Mouse (Mus musculus): Measurements from ENCODE around the gene Gm13539.
"Not testable (repeated sequence)": the region's sequence is repeated elsewhere in the genome, so short reads cannot be mapped to it uniquely, and the experiment has no call there.

Gene Gm13539

DNA sequence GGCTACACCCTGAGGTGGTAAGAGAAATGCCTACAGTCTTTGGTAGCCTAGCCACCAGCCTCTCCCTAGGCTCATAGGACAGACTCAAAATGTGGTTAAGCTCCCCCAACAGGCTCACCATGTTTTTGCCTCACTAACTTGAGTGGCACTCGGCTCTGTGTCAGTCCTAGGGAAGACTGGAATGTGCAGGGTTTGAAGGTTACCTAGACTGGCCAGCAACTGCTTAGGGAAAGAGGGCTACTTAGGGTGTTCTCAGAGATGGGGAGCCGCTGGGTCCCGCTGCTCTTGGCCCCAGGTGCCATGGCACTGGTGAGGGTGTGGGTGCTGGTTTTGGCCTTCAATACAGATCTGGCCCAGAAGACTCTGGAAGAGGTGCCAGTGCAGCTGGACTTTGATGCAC lies at the start of gene Gm13539:
TSS of gene Gm13539 (plus strand) at position 301 of the 400 bp plus-strand sequence.
- ATAC-seq (ENCODE audit: low TSS enrichment), result no peak

DNA sequence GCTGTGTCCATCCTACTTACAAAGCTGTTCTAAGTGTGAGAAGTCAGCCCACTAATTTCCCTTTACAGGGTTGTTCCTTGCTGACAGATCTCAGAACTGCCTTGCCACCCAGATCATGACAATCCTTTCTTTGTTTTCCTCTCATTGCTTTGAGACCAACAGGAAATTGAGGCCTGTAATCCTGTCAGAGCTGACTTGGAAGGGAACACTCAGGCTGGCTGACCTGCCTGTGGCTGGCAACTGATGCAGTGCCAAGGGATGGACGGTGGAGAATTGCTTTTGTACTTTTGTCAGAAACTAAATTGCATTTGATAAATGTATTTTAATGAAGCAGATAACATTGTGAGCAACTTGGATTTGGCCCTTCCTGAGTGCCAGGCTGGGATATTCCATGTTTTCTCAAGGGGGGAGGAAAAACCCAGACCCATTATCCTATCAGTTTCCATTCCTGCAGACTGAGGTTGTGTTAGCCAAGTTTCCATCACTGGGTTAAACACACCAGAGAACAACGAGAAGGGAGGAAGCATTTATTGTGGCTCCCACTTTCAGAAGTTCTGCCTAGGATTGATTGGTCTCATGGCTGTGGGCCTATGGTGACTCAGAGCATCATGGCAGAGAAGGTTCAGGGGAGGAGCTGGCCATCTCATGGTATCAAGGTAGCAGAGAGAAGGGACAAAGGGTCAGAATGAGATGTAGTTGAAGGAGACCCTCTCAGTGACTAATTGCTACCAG lies 48.7 kb upstream of the Gm13539 start:
- no peak for ATAC-seq (ENCODE audit: low TSS enrichment)

DNA sequence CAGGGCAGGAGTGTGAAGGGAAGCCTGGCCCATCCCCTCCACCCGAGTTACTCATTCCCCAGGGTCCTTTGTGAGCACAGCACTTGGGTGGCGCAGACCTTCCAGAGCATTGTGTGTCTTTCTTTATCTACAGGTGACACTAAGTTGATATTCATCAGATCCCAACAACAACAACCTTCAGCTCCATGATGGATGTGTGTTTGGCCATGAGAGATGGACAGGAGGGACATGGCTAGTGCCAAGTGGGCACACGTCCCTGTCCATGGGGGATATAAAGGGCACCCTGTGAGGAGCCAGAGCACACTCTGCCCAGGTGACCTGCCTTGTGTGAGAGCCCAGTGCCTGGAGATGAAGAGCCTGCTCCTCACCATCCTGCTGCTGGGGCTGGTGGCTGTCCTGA lies 45.3 kb upstream of the Gm13539 start, which contains the start of gene Obp2b:
TSS of gene Obp2b (plus strand) at position 301 of the 400 bp plus-strand sequence.
- not testable (repeated sequence) for ATAC-seq (ENCODE audit: low TSS enrichment)

DNA sequence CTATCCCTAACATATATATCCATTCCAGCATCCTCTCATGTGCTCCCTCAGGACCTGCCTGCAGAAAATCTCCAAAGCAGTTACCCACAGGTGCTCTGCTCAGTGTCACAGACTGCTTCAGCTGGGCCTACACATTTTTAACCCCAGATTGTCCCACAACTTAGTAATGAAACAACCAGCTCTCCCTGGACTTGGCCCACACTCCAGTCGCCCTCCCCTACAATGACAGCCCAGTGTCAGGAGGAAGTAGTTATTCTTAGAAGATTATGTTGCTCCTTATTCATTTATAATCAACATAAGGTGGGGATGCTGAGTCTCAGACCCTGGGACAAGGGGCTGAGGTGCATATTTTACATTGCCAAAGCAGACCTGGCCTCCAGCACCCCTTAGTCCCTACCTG lies 40.4 kb upstream of the Gm13539 start:
- no peak for ATAC-seq (ENCODE audit: low TSS enrichment)

DNA sequence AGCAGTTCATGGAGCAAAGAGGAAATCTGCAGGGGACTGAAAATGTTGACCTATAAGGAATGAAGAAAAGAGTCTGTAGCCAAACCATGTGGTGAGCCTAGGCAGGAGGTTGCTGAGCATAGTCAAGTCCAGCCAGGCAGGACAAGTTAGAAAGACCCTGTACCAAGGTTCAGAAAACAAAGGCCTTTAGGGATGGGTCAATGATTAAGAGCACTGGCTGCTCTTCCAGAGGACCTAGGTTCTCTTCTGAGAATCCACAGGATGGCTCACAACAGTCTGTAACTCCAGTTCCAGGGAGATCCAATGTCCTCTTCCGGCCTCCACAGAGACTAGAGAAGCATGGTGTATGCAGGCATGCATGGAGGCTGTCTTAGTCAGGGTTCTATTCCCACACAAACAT lies 27.9 kb upstream of the Gm13539 start:
- ATAC-seq (ENCODE audit: low TSS enrichment), result no peak

DNA sequence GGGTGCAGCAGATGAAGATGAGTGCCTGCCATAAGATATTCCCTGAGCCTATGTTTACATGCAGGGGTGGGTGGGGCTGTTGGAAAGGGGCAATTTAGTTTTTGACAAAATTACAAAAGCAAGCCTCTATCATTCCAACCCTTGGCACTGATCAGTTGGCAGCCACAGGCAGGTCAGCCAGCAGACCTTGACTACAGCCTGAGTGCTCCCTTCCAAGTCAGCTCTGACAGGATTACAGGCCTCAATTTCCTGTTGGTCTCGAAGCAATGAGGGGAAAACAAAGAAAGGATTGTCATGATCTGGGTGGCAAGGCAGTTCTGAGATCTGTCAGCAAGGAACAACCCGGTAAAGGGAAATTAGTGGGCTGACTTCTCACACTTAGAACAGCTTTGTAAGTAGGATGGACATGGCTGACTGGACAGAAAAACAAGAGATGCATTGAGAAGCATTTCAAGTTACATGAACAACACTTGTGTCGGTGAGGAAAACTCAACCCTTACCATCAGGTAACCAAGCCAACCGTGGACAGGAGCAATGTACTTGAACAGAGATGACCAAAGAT lies 23.9 kb upstream of the Gm13539 start:
- ATAC-seq (ENCODE audit: low TSS enrichment), result no peak

DNA sequence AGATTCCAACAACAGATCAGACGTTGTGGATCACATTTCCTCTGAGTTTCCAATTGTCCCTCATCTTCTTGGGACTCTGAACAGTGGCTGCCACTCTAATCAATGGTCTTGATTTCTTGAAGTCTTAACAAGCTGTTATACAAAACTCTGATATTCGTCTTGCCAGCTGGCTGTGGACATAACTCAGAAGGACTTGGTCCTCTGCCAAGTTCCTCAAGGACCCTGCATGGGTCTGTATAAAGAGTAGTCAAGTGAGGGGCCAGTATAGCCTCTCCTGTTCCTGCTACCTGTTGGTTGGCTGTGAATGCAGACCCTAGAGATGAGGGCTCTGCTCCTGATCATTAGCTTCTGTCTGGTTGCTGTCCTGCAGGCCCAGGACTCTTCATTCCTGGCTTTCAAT lies 16.8 kb upstream of the Gm13539 start, which contains the start of gene Lcn3:
TSS of gene Lcn3 (plus strand) at position 301 of the 400 bp plus-strand sequence.
- no peak for ATAC-seq (ENCODE audit: low TSS enrichment)

DNA sequence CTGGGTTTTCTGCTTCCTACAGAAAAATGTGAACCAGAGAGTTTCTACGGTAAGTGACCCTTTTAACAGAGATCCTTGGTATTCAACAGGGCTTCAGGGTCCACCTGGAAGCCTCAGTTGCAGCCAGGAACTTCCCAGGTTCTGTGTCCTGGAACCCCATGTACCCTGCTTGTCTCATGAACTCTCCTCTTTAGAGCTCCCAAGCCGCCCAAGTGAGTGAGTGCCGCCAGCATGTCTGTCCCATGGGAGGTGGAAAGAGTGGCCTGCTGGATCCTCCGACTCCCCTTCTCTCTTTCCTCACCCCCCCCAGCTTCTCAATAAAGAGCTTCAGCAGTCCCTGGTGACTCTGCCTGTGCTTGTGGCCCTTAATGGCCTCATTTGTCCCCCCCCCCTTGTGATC lies 14.3 kb upstream of the Gm13539 start:
- ATAC-seq (ENCODE audit: low TSS enrichment), result no peak

DNA sequence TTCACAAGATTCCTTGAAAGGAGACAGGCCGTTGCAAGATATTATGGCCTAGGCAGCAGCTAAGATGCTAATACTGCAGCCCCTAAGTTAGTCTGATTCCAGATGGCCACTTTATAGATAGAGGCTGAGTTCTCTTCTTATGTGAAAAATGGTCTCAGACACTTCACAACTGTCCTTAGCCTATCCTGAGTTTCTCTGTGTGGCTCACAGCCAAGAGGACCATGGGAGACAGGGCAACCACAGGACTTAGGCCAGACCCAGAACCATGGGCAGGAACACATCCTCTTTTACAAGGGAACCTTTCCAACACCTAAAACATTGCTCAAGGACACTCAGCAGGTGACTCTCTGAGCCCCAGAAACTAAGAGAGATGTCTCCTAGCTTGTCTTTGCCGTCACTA lies 8.6 kb upstream of the Gm13539 start:
- no peak for ATAC-seq (ENCODE audit: low TSS enrichment)

DNA sequence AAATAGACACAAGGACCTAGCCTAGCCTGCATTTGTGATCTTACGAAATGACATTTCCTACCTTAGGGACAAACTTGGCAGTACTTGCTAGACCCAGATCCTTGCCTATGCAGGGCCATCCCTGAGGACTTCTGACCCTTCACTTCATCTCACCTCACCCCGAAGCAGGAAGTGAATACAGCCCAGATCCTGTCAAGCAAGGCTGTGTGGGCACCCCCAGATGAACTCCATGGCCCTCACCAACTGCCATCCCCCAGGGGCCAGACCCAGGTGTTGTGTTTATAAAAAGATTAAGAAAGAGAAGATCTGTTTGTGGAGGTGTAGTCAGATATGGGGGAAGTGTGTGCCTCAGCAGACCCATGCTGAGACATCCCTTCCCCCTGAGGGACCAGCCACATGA lies 7.4 kb upstream of the Gm13539 start:
- ATAC-seq (ENCODE audit: low TSS enrichment), result no peak

DNA sequence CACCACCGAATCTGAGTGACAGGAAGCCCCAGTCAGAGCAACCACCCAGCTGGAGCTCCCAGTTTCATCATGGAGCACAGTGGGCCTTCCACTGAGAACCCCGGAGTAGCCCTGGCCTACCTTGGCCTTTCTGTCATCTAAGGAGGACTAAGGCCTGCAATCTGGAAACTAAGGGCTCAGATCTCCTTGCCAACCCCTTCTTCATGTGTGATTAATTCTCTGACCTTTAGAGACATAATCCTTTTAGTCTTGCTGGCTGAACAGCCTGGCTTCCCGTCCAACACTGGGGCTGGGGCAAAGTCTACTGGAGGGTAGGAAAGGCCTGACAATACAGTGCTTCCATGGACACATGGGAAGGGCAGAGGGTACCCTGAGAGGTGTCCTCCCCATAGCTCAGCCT lies 6.1 kb upstream of the Gm13539 start:
- ATAC-seq (ENCODE audit: low TSS enrichment), result no peak

DNA sequence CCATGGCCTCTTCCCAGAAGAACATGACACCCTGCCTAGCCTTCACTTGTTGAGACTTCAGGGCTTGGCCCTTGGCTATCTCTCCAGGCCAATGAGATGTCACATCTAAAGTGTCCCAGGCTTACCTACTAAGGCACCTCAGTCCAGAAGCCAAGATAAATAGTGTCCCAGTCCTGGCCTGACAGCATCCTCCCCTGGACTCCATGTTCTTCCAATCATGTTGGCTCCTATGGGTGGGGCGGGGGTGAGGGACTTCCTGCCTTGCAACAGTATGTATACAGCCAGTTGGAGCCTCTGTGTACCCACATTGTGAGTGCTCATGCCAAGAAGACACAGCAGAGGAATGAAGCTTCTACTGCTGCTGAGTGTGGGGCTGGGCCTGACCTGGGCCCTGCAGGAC lies 5.3 kb upstream of the Gm13539 start, which contains the start of gene Lcn11:
TSS of gene Lcn11 (plus strand) at position 301 of the 400 bp plus-strand sequence.
- ATAC-seq (ENCODE audit: low TSS enrichment), result no peak

DNA sequence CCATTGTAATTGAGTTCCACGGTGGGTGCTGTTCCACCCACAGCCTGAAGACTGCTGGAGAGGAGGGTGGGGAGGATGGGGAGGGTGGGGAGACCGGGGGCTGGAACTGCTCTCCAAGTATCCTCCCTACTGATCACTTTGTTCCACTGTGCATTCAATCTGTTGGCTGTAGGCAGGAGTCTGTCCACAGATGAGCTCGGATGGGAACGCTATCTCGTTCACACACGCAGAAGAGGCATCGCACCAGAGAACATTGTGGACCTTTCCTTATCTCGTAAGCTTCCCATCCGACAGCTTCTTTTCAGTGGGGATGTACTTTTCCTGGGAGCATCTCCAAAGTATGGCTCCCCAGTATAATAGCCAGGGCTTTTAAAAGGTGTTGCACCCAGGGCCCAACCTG lies 3.0 kb upstream of the Gm13539 start:
- ATAC-seq (ENCODE audit: low TSS enrichment), result no peak

DNA sequence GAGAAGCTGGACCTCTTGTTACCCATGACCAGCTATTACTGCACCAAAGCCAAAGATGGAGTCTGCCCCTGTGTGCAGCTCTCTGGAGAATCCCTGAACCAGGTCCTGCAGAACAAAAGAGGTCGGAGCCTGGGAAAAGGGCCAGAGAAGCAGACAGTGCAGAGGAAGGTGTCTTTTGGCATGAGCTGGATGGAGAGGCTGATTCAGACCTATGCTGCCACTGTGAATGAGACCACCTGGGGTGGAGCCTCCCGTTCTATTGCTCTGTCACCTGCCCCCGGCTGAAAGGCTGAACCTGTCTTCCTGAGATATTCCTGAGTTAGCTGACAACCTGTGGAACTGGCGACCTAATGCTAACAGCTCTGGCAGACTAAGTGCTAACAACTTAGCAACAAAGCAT lies 1.1 kb upstream of the Gm13539 start:
- no peak for ATAC-seq (ENCODE audit: low TSS enrichment)

DNA sequence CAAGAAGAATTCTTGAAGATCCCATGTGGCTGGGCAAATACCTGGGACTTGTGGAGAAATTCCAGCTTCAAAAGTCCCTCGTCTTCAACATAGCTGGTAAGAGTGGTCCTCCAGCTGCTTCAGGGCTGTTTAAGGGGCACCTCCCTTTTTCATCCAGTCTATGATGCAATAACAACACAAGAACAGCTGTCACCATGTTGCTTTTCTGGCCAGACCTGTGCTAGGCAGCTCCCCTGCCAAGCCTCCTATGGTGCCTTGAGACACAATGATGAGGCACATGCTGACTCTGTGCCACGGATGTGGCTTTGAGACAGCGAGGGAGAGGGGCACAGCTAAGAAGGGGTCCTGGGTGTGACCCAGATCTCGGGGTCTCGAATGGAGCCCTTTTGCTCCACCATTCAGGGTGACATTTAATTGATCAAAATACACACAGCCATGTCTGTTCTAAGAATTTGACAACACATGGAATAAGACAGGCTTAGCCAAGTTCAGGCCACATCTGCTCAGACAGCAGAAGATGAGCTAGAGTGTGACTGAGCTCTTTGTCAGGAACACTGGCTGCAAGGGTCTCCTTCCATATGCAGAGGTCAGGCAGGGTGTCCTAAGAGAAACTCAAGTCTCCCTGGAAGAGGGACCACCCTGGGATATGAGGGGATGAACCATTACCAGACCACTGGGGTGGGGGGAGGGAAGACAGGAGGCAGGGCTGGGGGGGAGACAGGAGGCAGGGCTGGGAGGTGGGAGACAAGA lies 3.7 kb downstream of the Gm13539 start:
- ATAC-seq (ENCODE audit: low TSS enrichment), result no peak

DNA sequence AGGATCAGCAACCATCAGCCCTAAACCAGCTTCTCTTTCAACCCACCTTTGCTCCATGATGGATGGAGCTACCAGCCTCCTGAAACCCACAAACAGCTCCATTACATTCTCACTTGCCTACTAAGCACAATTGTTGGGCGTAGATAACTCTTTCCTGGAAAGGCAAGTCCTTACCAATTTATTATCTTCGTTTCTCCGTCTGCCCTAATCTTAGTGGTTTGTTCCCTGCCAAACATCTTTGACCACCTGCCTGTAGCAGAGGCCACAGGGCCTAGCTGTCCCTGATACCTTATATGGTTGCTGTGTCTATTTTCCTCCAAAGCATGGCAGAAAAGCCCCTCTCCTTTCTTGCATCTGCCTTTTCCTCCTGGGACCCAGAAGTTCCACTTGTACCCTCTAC lies 7.0 kb downstream of the Gm13539 start:
- ATAC-seq (ENCODE audit: low TSS enrichment), result no peak

DNA sequence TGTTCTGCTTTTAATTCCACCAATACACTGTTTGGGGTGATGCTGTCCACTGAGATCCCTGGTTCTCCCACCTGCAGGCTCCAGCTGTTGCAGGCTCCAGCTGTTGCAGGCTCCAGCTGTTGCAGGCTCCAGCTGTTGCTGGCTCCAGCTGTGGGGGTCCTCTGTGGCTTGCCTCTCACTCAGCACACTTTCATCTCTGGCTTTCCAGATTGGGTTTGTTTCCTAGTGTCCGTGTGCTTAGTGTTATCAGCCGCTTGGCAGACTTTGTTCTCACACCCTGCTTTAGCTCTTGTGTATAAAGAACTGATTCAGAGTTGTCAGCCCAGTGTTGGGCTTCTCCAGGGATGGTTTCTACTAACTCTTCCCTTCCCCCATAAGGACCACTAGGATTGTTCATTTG lies 15.6 kb downstream of the Gm13539 start:
- ATAC-seq (ENCODE audit: low TSS enrichment), result no peak

DNA sequence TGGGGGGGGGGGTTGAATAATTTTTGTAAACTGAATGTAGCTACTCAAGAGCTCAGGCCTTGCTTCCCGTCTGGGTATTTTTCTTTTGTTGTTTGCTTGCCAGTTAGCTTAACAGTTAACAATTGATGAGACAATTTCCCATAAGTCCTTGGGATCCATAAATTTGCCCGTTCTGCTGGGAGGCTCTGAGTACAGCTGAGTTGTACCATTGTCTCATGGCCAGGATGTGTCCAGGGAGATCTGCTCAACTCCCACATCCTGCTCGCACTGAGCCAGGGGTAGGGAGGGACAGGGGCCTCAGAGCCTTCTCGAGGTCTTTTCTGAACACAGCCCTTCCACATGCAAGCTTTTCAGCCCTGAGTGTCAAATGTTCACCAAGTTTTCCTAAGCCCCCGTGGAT lies 16.0 kb downstream of the Gm13539 start:
- no peak for ATAC-seq (ENCODE audit: low TSS enrichment)

DNA sequence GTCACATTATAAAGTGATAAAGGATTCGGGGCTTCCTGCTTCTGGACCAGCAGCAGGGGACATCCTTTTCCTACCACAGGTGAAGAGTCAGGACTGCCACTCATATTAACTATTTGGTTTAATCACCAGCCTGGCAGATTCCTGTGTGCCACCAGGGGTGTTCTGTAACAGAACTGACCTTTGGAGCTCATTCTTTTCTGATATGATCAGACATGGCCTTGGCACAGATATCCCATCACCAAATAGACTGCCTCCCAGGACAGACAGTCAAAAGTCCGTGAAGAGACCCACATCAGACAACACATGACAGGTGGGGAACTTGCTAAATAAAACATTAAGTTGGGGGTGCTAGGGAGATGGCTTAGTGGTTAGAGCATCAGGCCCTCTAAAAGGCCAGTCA lies 29.7 kb downstream of the Gm13539 start:
- ATAC-seq (ENCODE audit: low TSS enrichment), result no peak

DNA sequence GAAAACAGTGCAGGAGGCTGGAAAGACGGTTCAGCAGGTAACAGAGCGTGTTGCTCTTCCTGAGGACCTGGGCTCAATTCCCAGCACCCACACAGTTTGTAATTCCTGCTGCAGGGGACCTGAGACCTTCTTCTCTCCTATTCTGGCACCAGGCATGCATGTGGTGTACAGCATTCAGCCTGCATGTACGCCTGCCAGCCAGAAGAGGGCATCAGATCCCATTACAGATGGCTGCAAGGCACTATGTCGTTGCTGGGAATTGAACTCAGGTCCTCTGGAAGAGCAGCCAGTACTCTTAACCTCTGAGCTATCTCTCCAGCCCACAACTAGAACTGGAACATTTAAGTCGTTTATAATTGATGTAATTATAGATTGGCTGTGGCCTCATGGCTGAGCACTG lies 31.3 kb downstream of the Gm13539 start:
- ATAC-seq (ENCODE audit: low TSS enrichment), result no peak

DNA sequence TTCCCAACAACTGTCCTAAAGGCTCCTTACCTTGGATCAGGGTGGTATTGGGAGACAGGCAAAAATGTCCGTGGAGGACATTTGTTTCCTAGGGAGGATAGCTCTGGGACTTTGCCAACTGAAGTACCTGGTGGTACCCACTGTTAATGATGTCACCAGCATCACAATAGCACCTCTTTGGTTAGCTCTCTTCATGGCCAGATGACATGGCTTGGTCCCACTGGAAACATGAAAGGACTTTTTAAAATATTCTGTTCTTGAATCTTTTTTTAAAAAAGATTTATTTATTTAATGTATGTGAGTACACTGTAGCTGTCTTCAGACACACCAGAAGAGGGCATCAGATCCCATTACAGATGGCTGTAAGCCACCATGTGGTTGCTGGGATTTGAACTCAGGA lies 33.7 kb downstream of the Gm13539 start, which contains the start of gene Glt6d1:
TSS of gene Glt6d1 (minus strand) at position 101 of the 400 bp plus-strand sequence.
- not testable (repeated sequence) for ATAC-seq (ENCODE audit: low TSS enrichment)

DNA sequence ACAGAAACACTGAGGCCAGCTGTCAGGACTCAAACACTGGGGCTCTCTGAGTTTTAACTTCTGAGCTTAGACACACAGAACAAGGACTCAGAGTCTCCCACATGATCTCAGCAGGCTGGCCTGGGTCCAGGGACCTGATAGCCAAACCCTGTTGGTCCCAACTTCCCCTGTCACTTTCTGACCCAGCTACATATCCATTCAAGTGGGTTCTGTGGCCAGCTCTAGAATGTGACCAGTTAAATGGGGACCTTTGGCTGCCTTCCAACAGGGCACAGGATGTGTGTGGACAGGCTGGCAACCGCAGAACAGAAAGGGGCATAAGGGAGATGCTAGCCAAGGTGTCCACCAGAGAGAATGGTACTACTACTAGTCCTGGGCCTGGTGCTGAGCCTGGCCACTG lies 40.7 kb downstream of the Gm13539 start, which contains the start of gene Lcn9:
TSS of gene Lcn9 (plus strand) at position 348 of the 400 bp plus-strand sequence.
- ATAC-seq (ENCODE audit: low TSS enrichment), result no peak

DNA sequence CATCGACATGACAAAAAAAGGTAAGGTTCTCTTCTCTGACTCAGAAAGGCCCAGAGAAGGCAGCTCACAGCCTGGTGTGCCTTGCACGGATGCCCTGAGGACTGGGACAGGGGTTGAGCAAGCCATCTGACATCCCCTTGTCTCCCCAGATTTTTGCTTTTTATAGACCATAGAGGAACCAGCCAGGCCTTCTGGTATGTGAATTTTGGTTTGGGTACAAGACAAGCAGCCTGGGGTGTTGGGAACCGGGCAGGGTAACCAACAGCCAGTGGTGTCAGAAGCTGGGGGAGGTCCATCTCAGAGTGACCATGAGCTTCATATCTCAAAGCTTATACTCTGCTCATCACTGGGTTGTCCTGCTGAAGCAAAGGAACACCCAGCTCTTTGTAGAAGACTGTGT lies 42.7 kb downstream of the Gm13539 start:
- ATAC-seq (ENCODE audit: low TSS enrichment), result no peak
